Mouse (Mus musculus): Measurements from ENCODE around the gene Fh1. TPM values are rescaled to one million over a fixed set of nuclear protein-coding genes. Genes with fewer than 3 reads are reported as not detected.

Fh1 gene
- total RNA-seq (2017): 35.9 to 46.8 TPM (median 37.1 TPM) in 3 replicates

GRCm38 (mm10) chr1:175625257-175625879 is at the start of gene Fh1:
Fh1 (minus strand) TSS chr1:175625635.
- ATAC-seq (replicated peaks; ENCODE audit: insufficient number of reproducible peaks, low FRiP score, low TSS enrichment, poor library complexity, severe bottlenecking): peak; percentile 98

GRCm38 (mm10) chr1:175675116-175675515 is 49.7 kb upstream of the Fh1 start:
- ATAC-seq (replicated peaks; ENCODE audit: insufficient number of reproducible peaks, low FRiP score, low TSS enrichment, poor library complexity, severe bottlenecking): no peak

- no peak for ATAC-seq (replicated peaks; ENCODE audit: insufficient number of reproducible peaks, low FRiP score, low TSS enrichment, poor library complexity, severe bottlenecking)
These were observed 48.3 kb upstream of the Fh1 start for GRCm38 (mm10) chr1:175673563-175674325.

- ATAC-seq (replicated peaks; ENCODE audit: insufficient number of reproducible peaks, low FRiP score, low TSS enrichment, poor library complexity, severe bottlenecking): no peak
These were observed 46.2 kb upstream of the Fh1 start for GRCm38 (mm10) chr1:175671626-175672025.

- no peak for ATAC-seq (replicated peaks; ENCODE audit: insufficient number of reproducible peaks, low FRiP score, low TSS enrichment, poor library complexity, severe bottlenecking)
These were observed 44.6 kb upstream of the Fh1 start for GRCm38 (mm10) chr1:175670042-175670441.

- no peak for ATAC-seq (replicated peaks; ENCODE audit: insufficient number of reproducible peaks, low FRiP score, low TSS enrichment, poor library complexity, severe bottlenecking)
These were observed 44.0 kb upstream of the Fh1 start for GRCm38 (mm10) chr1:175669456-175669855.

GRCm38 (mm10) chr1:175668666-175669405 is 43.4 kb upstream of the Fh1 start:
- peak; percentile 64; the same call in 1 of the 2 replicates for ATAC-seq (replicated peaks; ENCODE audit: insufficient number of reproducible peaks, low FRiP score, low TSS enrichment, poor library complexity, severe bottlenecking)

- ATAC-seq (replicated peaks; ENCODE audit: insufficient number of reproducible peaks, low FRiP score, low TSS enrichment, poor library complexity, severe bottlenecking): 0 out of 2 replicates have a peak, but pooled peaks have one; percentile 49
These were observed 34.5 kb upstream of the Fh1 start for GRCm38 (mm10) chr1:175659900-175660299.

GRCm38 (mm10) chr1:175648615-175649014 is 23.2 kb upstream of the Fh1 start:
- no peak for ATAC-seq (replicated peaks; ENCODE audit: insufficient number of reproducible peaks, low FRiP score, low TSS enrichment, poor library complexity, severe bottlenecking)

- ATAC-seq (replicated peaks; ENCODE audit: insufficient number of reproducible peaks, low FRiP score, low TSS enrichment, poor library complexity, severe bottlenecking): no peak
These were observed 21.5 kb upstream of the Fh1 start for GRCm38 (mm10) chr1:175646952-175647351.

GRCm38 (mm10) chr1:175643496-175644265 is 18.2 kb upstream of the Fh1 start:
- ATAC-seq (replicated peaks; ENCODE audit: insufficient number of reproducible peaks, low FRiP score, low TSS enrichment, poor library complexity, severe bottlenecking): 0 out of 2 replicates have a peak, but pooled peaks have one; percentile 37

- no peak; the same call in 1 of the 2 replicates for ATAC-seq (replicated peaks; ENCODE audit: insufficient number of reproducible peaks, low FRiP score, low TSS enrichment, poor library complexity, severe bottlenecking)
These were observed 15.2 kb upstream of the Fh1 start for GRCm38 (mm10) chr1:175640435-175641150.

GRCm38 (mm10) chr1:175639072-175639471 is 13.6 kb upstream of the Fh1 start:
- ATAC-seq (replicated peaks; ENCODE audit: insufficient number of reproducible peaks, low FRiP score, low TSS enrichment, poor library complexity, severe bottlenecking): no peak

- ATAC-seq (replicated peaks; ENCODE audit: insufficient number of reproducible peaks, low FRiP score, low TSS enrichment, poor library complexity, severe bottlenecking): 0 out of 2 replicates have a peak, but pooled peaks have one; percentile 33
These were observed 12.2 kb upstream of the Fh1 start for GRCm38 (mm10) chr1:175637677-175638076.

- ATAC-seq (replicated peaks; ENCODE audit: insufficient number of reproducible peaks, low FRiP score, low TSS enrichment, poor library complexity, severe bottlenecking): no peak
These were observed 7.0 kb upstream of the Fh1 start for GRCm38 (mm10) chr1:175632470-175632869.

- ATAC-seq (replicated peaks; ENCODE audit: insufficient number of reproducible peaks, low FRiP score, low TSS enrichment, poor library complexity, severe bottlenecking): no peak
These were observed 6.3 kb upstream of the Fh1 start for GRCm38 (mm10) chr1:175631721-175632221.

- no peak for ATAC-seq (replicated peaks; ENCODE audit: insufficient number of reproducible peaks, low FRiP score, low TSS enrichment, poor library complexity, severe bottlenecking)
These were observed 5.6 kb upstream of the Fh1 start for GRCm38 (mm10) chr1:175631080-175631479.

- no peak for ATAC-seq (replicated peaks; ENCODE audit: insufficient number of reproducible peaks, low FRiP score, low TSS enrichment, poor library complexity, severe bottlenecking)
These were observed 4.9 kb upstream of the Fh1 start for GRCm38 (mm10) chr1:175630345-175630744.

Measured in monocyte, adult 5-6 weeks (primary cell).